Mouse (Mus musculus) megakaryocyte, embryonic 14.5 days (primary cell): ENCODE data around the gene Tmem132c.

ENCODE experiments used
- FLI1 ChIP-seq: IDR thresholded peaks from 2 replicates; pipeline ENCODE4 v1.6.1; 2012; ENCODE audit warnings: low read length, inconsistent platforms, mixed read lengths
- GATA1 ChIP-seq: IDR thresholded peaks from 3 replicates; pipeline ENCODE4 v1.6.1; 2012; ENCODE audit warnings: mixed read lengths, low read length, inconsistent platforms, borderline replicate concordance

DNA sequence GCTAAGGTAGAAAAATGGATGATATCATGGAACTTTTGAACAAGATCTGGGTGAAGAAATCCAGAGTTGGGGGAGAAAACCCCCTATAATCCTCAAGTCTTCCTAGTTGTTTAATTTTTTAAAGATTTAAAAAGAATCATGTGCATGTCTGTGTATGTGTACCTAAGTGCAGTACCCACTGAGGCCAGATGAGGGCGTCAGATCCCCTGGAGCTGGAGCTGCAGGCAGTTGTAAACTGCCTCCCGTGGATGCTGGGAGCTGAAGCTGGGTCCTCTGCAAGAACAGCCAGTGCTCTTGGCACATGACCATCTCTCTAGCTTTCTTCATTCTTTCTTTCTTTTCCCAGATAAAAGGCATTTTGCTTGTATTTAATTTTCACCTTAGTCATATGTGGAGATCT lies 103.1 kb downstream of the Tmem132c start:
- TF ChIP-seq GATA1 (no peak), FLI1 (no peak)
